Mouse (Mus musculus): ENCODE results near the gene Spef1. TPM values are rescaled to one million over a fixed set of nuclear protein-coding genes. Genes with fewer than 3 reads are reported as not detected.
A peak's percentile ranks its signal among the peaks of the same experiment; 100 is the strongest.

The Spef1 gene
- polyA plus RNA-seq, 1 experiment from 2014 or later: 1.5 TPM

GRCm38 (mm10) chr2:131159491-131159910 is 27.6 kb downstream of the Spef1 start:
- DNase-seq (ENCODE audit: low spot score): peak; percentile 93
- peaks cover 37% of the 10 kb centered on the region for H3K4me1 ChIP-seq
- H3K9me3 ChIP-seq: no peaks in the 10 kb centered on the region
- 0 out of 2 replicates have a peak, but pooled peaks cover 10% of the 10 kb centered on the region for H3K36me3 ChIP-seq
- peak overlapping the region; percentile 73 for H3K4me3 ChIP-seq
- H3K27ac ChIP-seq: peak overlapping the region; percentile 93
- under 1% methylated on average over 18 of the region's 18 CpGs for WGBS
- no peaks in the 10 kb centered on the region for H3K27me3 ChIP-seq (ENCODE audit: insufficient read depth, poor library complexity, severe bottlenecking)

GRCm38 (mm10) chr2:131156987-131157386 is 30.1 kb downstream of the Spef1 start:
- 0 out of 2 replicates have a peak overlapping the region, but pooled peaks have one; percentile 3 for H3K4me3 ChIP-seq
- peaks cover 48% of the 10 kb centered on the region for H3K4me1 ChIP-seq
- H3K27ac ChIP-seq: peak overlapping the region; percentile 56; the same call in 1 of the 2 replicates
- no peaks in the 10 kb centered on the region for H3K27me3 ChIP-seq (ENCODE audit: insufficient read depth, poor library complexity, severe bottlenecking)
- 89% methylated on average over 7 of the region's 7 CpGs for WGBS
- no peak for DNase-seq (ENCODE audit: low spot score)
- no peaks in the 10 kb centered on the region for H3K9me3 ChIP-seq
- H3K36me3 ChIP-seq: peaks cover 25% of the 10 kb centered on the region

GRCm38 (mm10) chr2:131154036-131154435 is 33.0 kb downstream of the Spef1 start:
- H3K27me3 ChIP-seq (ENCODE audit: insufficient read depth, poor library complexity, severe bottlenecking): no peaks in the 10 kb centered on the region
- no peak overlapping the region for H3K4me3 ChIP-seq
- H3K9me3 ChIP-seq: no peaks in the 10 kb centered on the region
- WGBS: 89% methylated on average over 4 of the region's 4 CpGs
- no peak overlapping the region for H3K27ac ChIP-seq
- peaks cover 53% of the 10 kb centered on the region for H3K36me3 ChIP-seq
- DNase-seq (ENCODE audit: low spot score): no peak
- H3K4me1 ChIP-seq: peaks cover 44% of the 10 kb centered on the region

DNA sequence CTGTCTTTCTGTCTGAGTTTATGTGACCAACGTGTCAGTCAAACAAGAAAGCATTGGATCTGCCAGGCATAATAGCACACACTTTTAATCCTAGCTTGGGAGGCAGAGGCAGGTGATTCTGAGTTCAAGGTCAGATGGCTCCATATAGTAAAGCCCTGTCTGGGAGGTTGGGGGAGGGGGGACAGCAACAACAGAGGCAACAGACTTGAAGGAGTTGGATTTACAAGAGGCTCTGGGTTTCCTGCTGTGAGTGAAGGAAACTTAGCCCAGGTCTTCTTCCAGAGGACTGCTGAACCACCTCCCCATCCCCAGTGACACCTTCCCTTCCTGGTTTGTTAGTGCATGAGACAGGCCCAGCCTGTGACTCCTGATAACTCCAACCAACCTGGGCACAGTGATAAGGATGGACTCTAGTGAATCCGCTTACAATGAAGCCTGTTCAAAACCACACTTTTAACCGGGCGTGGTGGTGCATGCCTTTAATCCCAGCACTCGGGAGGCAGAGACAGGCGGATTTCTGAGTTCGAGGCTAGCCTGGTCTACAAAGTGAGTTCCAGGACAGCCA is 34.8 kb downstream of the Spef1 start:
- WGBS: 78% methylated on average over 7 of the region's 7 CpGs
- H3K36me3 ChIP-seq: peaks cover 71% of the 10 kb centered on the region
- no peak overlapping the region for H3K27ac ChIP-seq
- H3K27me3 ChIP-seq (ENCODE audit: insufficient read depth, poor library complexity, severe bottlenecking): no peaks in the 10 kb centered on the region
- H3K4me3 ChIP-seq: no peak overlapping the region
- peaks cover 34% of the 10 kb centered on the region for H3K4me1 ChIP-seq
- no peaks in the 10 kb centered on the region for H3K9me3 ChIP-seq
- peak; percentile 91 for DNase-seq (ENCODE audit: low spot score)

DNA sequence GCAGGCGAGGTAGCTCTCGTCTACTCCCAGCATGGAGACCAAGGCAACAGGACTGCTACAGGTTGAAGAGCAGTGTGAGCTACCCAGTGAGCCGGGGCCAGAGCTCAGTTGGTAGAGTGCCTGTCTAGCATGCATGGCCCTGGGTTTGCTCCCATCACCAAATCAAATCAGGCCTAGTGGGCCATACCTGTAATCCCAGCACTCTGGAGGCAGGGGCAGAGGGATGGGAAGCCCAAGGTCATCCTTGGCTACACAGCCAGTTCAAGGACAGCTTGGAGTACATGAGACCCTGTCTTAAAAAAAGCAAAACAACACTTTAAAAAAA is 37.9 kb downstream of the Spef1 start:
- H3K4me3 ChIP-seq: no peak overlapping the region
- no peak overlapping the region; the same call in 1 of the 2 replicates for H3K27ac ChIP-seq
- no peaks in the 10 kb centered on the region for H3K9me3 ChIP-seq
- DNase-seq (ENCODE audit: low spot score): no peak
- peaks cover 89% of the 10 kb centered on the region for H3K36me3 ChIP-seq
- WGBS: 94% methylated on average over 3 of the region's 3 CpGs
- peaks cover 8% of the 10 kb centered on the region for H3K27me3 ChIP-seq (ENCODE audit: insufficient read depth, poor library complexity, severe bottlenecking)
- peaks cover 45% of the 10 kb centered on the region for H3K4me1 ChIP-seq

GRCm38 (mm10) chr2:131148353-131149253 is 38.5 kb downstream of the Spef1 start:
- H3K4me1 ChIP-seq: peaks cover 44% of the 10 kb centered on the region
- no peak for DNase-seq (ENCODE audit: low spot score)
- WGBS: 79% methylated on average over 8 of the region's 8 CpGs
- H3K4me3 ChIP-seq: no peak overlapping the region
- peaks cover 8% of the 10 kb centered on the region for H3K27me3 ChIP-seq (ENCODE audit: insufficient read depth, poor library complexity, severe bottlenecking)
- H3K36me3 ChIP-seq: peaks cover 93% of the 10 kb centered on the region
- H3K27ac ChIP-seq: peak overlapping the region; percentile 19; the same call in 1 of the 2 replicates
- H3K9me3 ChIP-seq: no peaks in the 10 kb centered on the region

DNA sequence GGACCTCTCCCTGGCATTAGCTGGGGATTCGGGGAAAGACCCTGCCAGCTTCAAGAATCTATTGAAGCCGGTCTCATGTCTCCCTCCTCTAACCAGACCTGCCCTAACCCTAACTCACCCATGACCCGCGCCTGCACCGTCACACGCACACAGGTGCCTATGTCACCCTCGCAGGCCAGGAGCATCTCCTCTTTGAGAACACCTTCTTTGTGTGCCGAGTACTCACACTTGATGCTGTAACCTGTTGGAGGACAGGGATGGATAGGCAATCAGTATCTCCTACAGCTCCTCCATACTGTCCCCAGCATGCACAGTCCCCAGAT is 40.1 kb downstream of the Spef1 start:
- H3K27me3 ChIP-seq (ENCODE audit: insufficient read depth, poor library complexity, severe bottlenecking): peaks cover 8% of the 10 kb centered on the region
- peak; percentile 74 for DNase-seq (ENCODE audit: low spot score)
- H3K36me3 ChIP-seq: peaks cover 90% of the 10 kb centered on the region
- H3K4me3 ChIP-seq: no peak overlapping the region
- peaks cover 46% of the 10 kb centered on the region for H3K4me1 ChIP-seq
- H3K9me3 ChIP-seq: no peaks in the 10 kb centered on the region
- WGBS: 93% methylated on average over 8 of the region's 8 CpGs
- H3K27ac ChIP-seq: no peak overlapping the region

DNA sequence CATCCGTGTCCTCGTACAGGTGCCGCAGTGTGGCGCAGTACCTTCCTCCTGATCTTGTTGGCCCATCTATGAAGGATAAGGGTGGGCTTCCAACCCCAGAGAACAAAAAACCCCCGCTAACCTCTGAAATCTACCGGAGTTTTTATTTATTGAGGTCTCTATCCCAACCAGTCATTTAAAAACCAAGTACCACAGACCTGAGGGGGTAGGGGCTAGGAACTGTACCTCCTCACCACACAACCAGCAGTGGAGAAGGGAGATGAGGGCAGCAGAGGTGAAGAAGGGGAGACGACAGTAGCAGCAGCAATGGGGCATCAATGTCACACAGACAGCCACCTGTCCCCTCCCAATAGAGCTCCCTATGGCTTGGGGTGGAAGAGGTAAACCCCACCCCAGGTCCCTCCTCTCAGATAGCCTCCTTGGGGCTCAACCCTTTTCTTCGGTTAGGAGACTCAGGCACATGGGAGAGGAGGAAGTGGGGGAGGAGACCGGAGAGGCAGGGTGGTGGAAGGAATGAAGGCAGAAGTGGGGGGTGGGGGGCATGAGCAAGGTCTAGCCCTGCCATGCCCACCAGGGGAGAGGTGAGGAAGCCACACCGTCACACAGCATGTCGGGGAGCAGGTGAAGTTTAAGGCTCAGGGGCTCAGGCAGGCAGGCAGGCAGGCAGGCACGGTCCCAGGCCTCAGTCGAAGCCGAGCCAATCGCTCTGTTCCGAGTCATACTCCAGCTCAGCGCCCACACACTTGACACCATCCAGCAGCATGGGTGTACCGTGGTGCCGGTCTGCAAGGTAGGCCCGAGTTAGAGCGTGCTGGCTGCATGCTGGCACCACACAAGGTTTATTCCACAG is 40.7 kb downstream of the Spef1 start:
- Histone ChIP-seq H3K27me3 (ENCODE audit: insufficient read depth, poor library complexity, severe bottlenecking) (peaks cover 8% of the 10 kb centered on the region), H3K9me3 (no peaks in the 10 kb centered on the region), H3K36me3 (peaks cover 88% of the 10 kb centered on the region), H3K27ac (peak overlapping the region; percentile 18; the same call in 1 of the 2 replicates), H3K4me3 (no peak overlapping the region), H3K4me1 (peaks cover 51% of the 10 kb centered on the region)
- WGBS: 79% methylated on average over 21 of the region's 21 CpGs
- peak; percentile 74 for DNase-seq (ENCODE audit: low spot score)

- 0 out of 2 replicates have a peak overlapping the region, but pooled peaks have one; percentile 12 for H3K27ac ChIP-seq
- 68% methylated on average over 2 of the region's 2 CpGs for whole genome bisulfite sequencing
- no peak for DNase-seq (ENCODE audit: low spot score)
- H3K4me1 ChIP-seq: peaks cover 58% of the 10 kb centered on the region
- no peak overlapping the region for H3K4me3 ChIP-seq
- H3K36me3 ChIP-seq: peaks cover 86% of the 10 kb centered on the region
- H3K27me3 ChIP-seq (ENCODE audit: insufficient read depth, poor library complexity, severe bottlenecking): peaks cover 8% of the 10 kb centered on the region
- no peaks in the 10 kb centered on the region for H3K9me3 ChIP-seq
Measured at GRCm38 (mm10) chr2:131145536-131145935, 41.5 kb downstream of the Spef1 start.

DNA sequence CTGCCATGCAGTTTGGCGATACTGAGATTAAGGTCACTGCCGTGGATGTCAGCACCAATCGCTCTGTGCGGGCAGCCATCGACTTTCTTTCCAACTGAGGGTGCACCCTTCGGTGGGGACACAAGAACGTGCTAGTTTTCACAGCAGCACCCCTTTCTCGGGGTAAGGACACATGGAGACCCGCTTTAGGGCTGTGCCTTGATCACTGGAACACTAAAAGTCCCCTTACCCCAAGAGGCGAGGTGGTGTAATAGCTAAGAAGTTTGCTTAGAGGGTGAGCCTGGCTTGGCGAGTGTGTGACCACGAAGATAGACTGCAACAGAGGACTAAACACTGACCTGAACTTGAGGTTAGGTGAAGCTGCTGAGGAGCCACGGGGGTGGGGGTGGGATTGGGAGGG is 42.0 kb downstream of the Spef1 start:
- H3K4me1 ChIP-seq: peaks cover 63% of the 10 kb centered on the region
- H3K27ac ChIP-seq: 0 out of 2 replicates have a peak overlapping the region, but pooled peaks have one; percentile 12
- H3K9me3 ChIP-seq: no peaks in the 10 kb centered on the region
- H3K36me3 ChIP-seq: peaks cover 84% of the 10 kb centered on the region
- WGBS: 46% methylated on average over 13 of the region's 13 CpGs
- peaks cover 8% of the 10 kb centered on the region for H3K27me3 ChIP-seq (ENCODE audit: insufficient read depth, poor library complexity, severe bottlenecking)
- DNase-seq (ENCODE audit: low spot score): no peak
- no peak overlapping the region for H3K4me3 ChIP-seq

- Histone ChIP-seq H3K4me1 (peaks cover 66% of the 10 kb centered on the region), H3K27ac (peak overlapping the region; percentile 42; the same call in 1 of the 2 replicates), H3K9me3 (no peaks in the 10 kb centered on the region), H3K4me3 (no peak overlapping the region), H3K27me3 (ENCODE audit: insufficient read depth, poor library complexity, severe bottlenecking) (peaks cover 8% of the 10 kb centered on the region), H3K36me3 (peaks cover 73% of the 10 kb centered on the region)
- 65% methylated on average over 22 of the region's 22 CpGs for WGBS
- DNase-seq (ENCODE audit: low spot score): peak; percentile 74
Measured at GRCm38 (mm10) chr2:131143007-131143780, 43.9 kb downstream of the Spef1 start.

DNA sequence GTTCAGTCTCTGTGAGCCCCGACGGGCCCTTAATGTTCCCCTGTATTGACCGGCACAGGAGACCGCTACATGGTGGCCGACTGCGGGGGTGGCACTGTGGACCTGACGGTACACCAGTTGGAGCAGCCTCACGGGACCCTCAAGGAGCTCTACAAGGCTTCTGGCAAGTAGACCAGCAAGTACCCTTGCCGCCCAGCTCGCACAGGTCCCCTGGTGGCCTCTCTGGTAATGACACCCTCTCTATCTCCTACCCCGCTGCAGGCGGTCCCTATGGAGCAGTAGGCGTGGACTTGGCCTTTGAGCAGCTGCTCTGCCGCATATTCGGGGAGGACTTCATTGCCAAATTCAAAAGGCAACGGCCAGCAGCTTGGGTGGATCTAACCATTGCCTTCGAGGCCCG is 44.5 kb downstream of the Spef1 start:
- Histone ChIP-seq H3K27me3 (ENCODE audit: insufficient read depth, poor library complexity, severe bottlenecking) (peaks cover 8% of the 10 kb centered on the region), H3K27ac (peak overlapping the region; percentile 42; the same call in 1 of the 2 replicates), H3K4me3 (no peak overlapping the region), H3K4me1 (peaks cover 63% of the 10 kb centered on the region), H3K36me3 (peaks cover 68% of the 10 kb centered on the region), H3K9me3 (no peaks in the 10 kb centered on the region)
- peak; percentile 91 for DNase-seq (ENCODE audit: low spot score)
- WGBS: 24% methylated on average over 18 of the region's 18 CpGs
